Mouse (Mus musculus) liver, postnatal 0 days (tissue): ENCODE data around the gene Plekhg6.

Source experiments
- CTCF ChIP-seq: sonication (generic); IDR thresholded peaks from 2 replicates; pipeline ENCODE4 v1.5.1; 2016; ENCODE audit warnings: antibody characterized with exemption, low read depth
- EP300 ChIP-seq: IDR thresholded peaks from 2 replicates; pipeline ENCODE4 v1.6.1; 2016; ENCODE audit warnings: antibody characterized with exemption, low read depth, mild to moderate bottlenecking

DNA sequence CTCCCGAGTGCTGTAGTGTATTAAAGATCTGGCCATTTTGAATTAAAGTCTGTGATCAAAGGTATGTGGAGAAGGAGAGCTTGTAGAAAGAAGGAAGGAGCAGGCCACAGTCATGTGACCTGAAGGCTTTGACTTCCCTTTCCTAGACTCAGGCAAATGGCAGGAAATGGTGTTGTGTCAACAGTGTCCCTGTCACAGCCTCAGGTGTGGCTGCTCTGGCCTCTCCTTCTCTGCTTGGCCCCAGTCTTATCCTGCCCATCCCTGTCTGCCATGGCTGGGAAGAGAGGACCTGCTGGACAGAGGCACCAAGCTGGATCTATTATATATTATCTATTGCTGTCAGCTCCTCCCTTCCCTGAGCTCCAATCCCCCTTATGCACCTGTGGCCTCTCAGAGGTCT is 35.0 kb downstream of the Plekhg6 start:
- TF ChIP-seq EP300 (no peak), CTCF (no peak)
